Mouse (Mus musculus): ENCODE results near the gene Khdc4.
A peak's percentile ranks its signal among the peaks of the same experiment; 100 is the strongest.
"Not testable (repeated sequence)": the region's sequence is repeated elsewhere in the genome, so short reads cannot be mapped to it uniquely, and the experiment has no call there.

Gene Khdc4

DNA sequence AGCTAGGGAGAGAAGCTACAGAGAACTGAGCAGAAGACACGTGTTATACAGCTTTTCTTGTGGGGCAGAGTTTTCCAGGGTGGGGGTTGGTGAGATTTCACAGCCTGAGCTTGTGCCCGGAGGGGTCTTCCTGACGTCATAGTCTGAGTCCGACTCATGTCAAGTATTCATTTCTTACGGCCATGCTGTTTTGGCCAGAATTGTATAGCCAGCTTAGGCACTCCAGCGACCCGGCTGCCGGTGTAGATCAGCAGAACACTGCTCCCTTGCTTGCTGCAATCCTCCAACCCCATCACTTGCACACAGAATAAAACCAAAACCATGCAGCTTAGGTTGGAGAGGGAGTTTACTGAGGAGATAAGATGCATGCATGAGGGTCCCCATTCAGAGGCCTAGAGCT, 30.0 kb upstream of the Khdc4 start:
- DNase-seq (ENCODE audit: low read depth, low spot score): no peak

DNA sequence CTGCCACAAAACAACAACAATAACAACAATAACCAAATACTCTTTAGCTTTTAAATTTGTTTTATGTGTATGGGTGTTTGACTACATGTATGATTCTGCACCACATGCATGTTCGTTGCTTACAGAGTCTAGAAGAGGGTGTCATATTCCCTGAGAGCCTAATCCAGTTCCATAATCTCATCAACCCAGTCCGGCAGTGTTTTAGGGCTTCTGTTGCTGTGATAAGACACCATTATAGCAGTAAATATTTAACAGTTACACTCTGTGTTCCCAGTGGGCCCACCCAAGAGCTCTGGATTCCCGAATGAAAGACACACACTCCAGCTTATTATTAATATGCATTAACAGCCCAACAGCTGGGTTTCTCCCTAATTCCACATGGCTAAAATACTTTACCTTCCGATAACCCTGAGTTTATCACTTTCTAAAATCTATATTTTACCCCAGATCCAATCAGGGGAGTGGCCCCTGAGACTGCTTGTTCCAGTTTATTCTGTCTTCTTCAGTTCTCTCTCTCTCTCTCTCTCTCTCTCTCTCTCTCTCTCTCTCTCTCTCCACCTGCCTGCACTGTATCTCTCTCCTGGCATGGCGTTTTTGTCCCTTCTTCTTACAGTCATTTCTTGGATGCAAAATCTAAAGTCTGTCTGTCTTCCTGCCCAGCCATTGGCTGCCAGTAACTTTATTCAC, 27.0 kb upstream of the Khdc4 start:
- DNase-seq (ENCODE audit: low read depth, low spot score): no peak

DNA sequence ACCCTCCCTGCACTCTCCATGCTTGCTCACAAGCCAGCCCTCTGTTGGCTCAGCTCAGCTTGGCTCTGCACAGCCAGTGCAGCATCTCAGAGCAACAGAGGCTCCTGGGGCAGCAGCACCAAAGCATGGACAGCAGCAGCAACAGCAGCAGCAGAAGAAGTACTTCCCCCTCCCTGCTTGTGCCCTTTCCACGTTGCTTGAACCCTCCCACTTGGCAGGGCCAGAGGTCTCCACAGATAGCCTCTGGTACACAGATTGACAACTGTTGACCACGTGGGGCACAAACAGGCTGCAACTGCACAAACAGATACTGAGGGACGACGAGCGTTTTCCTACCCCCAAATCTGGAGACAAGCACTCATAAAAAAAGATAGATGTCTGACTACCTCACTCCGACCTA, 25.8 kb upstream of the Khdc4 start:
- no peak for DNase-seq (ENCODE audit: low read depth, low spot score)

DNA sequence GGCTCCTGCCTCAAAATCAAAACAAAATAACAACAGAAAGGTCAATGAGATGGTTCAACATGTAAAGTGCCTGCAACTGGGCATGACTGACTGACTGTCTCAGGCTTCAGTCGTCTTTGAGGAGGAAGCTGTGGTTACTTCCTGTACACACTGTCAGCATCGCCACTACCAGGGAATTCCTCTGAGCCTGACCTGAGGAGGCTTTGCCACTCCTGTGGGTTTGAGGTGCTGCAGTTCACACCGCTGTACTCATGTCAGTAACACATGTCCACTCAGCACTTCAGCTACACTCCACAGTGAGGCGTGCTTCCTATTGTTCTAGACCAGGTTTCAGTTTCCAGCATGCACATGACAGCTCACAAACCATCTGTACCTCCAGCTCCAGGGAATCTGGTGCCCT, 21.5 kb upstream of the Khdc4 start:
- no peak for DNase-seq (ENCODE audit: low read depth, low spot score)

DNA sequence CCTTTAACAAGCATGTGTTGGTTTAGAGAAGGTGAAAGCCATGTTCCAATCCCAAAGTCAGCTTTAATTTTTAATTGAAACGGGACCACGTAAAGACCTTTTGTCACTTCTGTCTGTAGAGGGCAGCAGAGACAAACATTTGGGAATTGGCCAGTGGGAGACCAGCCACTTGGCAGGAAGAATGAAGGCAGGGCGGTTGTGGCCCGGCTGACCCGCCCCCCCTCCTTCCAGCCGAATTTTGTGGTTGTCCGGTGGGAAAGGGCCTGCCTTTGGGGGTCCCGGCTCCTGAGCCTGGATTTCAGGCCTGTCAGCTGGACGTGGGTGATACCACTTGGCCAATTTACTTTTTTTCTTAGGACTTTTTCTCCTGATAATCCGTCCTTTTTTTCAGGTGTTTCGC, 8.2 kb upstream of the Khdc4 start:
- DNase-seq (ENCODE audit: low read depth, low spot score): peak; percentile 88

DNA sequence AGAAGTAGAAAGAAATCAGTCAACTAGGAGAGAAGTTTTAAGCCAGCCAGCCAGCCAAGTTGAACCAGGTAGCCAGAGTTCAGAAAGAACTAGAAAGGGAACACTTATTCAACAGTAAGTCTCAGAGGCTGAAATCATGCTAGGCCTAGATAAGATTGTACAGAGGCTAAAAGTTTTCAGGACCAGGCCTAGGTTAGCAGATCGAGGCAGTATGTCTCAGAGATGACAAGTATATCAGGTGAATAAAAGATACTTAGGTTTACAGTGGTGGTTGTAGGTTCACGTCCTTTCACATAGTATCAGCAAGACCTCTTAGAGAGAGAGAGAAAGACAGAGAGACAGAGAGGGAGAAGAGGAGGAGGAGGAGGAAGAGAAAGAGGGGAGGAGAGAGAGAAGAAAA, 1.8 kb upstream of the Khdc4 start:
- DNase-seq (ENCODE audit: low read depth, low spot score): no peak

DNA sequence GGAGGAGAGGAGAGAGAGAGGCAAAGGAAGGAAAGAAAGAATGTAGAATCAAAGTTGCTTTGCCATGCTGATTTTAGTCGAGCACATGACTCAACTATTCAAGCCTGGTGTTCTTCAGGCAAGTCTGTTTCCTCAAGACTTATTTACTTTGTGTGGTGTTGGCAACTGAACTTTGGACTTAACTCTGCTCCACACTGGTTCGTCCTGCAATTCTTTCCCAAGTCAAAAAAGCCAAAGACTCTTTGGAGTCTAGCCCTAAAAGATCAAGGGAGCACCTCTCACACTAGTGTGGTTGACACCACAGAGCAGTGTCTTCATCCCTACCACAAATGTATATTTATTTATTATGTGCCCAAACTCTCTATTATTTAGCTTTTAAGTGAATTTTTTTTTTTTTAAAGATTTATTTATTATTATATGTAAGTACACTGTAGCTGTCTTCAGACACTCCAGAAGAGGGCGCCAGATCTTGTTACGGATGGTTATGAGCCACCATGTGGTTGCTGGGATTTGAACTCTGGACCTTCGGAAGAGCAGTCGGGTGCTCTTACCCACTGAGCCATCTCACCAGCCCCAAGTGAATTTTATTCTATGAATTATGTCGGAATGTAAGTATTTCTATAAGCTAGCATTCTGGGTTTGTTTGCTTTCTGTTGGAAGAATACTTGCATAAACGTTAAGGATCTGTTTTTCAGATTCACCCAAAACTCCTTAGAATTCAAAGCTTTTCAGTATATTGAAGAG, 1.2 kb upstream of the Khdc4 start:
- DNase-seq (ENCODE audit: low read depth, low spot score): no peak

DNA sequence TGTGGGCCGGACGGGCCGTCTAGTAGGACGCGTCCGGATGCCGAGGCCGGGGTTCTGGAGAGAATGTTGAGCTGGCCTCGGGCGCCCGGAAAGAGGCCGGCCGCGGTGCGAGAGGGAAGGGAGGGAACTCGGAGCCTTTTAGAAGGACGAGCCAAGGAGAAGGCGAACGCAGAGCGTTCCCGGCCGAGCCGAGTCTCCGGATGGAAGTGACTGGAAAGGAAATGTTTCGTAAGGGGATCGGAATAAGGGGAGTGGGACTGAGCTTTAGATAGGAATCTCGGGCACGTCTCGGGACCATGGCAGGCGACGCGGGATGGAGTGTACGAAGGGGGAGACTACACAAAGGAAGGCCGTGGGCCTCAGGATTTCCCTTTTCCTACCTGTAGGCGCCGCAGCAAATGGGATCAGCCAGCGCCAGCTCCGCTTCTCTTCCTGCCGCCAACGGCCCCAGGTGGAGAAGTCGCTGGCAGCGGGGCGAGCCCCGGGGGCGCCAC, 402 bp downstream of the Khdc4 start:
- DNase-seq (ENCODE audit: low read depth, low spot score): peak; percentile 82

DNA sequence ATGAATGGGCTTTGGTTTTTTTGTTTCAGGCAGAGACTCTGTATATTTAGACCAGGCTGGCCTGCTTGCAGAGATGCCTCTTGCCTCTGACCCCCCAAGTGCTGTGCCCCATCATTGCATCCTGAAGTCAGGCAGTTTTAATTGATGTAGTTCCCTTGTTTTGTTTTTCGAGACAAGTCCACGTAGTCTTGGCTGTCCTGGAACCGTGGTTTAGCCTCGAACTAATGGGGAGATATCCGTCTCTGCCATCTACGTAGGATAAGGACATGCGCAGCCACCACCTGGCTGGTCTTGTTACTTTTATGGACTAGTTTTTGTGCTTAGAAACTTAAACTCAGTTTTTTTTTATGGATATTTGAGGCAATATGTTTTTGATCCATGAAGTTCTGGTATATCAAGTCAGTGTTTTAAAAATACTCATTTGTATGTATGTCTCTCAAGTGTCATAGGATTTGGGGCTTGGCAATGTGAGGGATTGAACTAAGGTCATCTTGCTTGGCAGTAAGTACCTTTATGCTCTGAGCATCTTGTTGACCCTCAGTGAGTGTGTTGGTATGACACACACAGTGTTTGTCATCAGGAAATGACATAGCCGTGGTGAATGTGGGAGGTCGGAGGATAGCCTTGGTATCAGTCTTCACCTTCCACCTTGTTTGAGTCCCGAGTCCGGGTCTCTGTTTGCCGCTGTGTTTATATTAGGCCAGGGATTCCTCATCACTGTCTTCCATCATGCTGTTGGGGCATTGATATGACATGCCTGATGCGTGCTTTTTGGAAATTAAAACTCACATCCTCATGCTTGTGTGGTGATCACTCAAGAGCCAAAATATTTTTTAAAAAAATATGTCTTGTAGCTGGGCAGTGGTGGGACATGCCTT, 1.4 kb downstream of the Khdc4 start:
- no peak for DNase-seq (ENCODE audit: low read depth, low spot score)

DNA sequence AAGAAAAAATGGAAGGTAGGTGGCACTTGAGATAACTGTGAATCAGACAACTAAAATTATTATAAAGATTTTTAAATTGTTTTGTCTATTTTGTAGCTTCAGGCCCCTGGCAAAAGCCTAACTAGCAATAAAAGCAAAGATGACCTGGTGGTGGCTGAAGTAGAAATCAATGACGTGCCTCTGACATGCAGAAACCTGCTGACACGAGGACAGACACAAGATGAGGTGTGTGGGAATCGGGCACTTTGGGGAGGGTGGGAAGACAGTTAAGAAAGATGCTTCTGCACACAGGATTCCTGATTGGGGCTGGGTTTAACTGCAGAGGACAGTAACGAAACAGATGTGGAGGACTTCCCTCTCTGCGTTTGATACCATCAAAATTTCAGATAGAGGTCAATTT, 3.5 kb downstream of the Khdc4 start:
- no peak for DNase-seq (ENCODE audit: low read depth, low spot score)

DNA sequence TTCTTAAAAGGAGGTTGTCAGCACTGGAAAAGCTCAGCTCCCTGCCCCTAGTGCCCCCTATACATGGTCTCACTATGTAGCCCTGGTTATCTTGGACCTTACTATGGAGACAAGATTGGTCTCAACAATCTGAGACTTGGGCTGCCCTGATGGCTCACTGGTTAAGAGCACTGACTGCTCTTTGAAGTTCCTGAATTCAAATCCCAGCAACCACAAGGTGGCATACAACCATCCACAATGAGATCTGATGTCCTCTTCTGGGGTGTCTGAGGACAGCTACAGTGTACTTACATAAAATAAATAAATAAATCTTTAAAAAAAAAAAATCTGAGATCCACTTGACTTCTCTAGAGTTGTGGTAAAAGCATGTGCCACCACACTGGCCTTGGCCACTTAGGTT, 9.9 kb downstream of the Khdc4 start:
- DNase-seq (ENCODE audit: low read depth, low spot score): no peak

DNA sequence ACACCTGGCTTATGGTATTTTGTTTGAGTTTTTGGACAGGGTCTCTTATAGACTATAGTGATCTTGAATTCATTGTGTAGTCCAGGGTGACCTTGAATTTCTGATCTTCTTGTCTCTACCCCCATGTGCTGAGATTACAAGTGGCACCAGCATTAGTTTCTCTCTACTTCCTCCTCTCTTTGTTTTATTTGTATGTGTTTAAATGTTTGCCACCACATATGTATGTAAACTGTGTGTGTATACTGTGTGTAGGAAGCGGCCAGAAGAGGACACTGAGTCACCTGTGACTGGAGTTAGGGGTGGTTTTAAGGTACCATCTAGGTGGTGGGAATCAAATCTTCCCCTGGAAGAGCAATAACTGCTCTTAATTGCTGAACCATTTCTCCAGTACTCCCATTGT, 12.4 kb downstream of the Khdc4 start:
- no peak for DNase-seq (ENCODE audit: low read depth, low spot score)

DNA sequence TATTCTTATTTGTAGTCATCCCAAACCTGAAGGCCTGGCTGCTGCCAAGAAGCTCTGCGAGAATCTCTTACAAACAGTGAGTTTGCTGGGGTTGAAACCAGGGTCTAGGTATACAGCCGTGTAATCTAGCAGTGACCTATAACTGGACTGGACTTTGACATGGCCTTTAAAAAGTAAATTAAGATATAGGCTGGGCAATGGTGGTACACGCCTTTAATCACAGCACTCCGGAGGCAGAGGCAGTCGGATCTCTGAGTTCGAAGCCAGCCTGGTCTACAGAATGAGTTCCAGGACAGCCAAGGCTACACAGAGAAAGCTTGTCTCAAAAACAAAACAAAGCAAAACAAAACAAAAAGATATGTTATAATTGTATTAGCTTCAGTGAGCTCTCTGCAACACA, 13.2 kb downstream of the Khdc4 start:
- DNase-seq (ENCODE audit: low read depth, low spot score): no peak

DNA sequence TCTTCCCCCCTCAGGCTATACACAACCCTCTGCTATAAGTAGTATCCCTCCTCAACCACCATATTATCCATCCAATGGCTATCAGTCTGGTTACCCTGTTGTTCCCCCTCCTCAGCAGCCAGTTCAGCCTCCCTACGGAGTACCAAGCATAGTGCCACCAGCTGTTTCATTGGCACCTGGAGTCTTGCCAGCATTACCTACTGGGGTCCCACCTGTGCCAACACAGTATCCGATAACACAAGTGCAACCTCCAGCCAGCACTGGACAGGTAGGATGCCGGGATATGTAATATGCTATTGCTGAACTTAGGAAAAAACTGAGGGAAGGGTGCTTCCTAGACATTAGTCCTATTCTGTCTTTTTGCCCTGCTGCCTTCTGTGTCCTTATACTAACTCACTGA, 14.6 kb downstream of the Khdc4 start:
- no peak for DNase-seq (ENCODE audit: low read depth, low spot score)

DNA sequence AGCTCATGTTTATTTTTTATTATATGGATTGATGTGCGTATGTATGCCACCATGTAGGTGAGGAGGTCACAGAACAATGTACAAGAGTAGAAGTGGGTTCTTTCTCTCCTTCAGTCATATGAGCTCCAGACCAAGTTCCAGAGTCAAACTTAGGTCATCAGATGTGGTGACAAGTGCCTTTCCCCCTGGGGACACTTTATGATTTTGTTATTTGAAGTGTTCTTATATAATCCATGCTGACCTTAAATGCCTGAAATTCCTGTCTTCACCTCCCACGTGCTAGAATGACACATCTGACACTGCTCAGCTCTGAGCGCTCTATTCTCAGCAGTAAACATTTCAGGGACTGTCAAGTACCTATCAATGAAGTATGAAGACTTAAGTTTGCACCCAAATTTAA, 15.6 kb downstream of the Khdc4 start:
- DNase-seq (ENCODE audit: low read depth, low spot score): no peak

DNA sequence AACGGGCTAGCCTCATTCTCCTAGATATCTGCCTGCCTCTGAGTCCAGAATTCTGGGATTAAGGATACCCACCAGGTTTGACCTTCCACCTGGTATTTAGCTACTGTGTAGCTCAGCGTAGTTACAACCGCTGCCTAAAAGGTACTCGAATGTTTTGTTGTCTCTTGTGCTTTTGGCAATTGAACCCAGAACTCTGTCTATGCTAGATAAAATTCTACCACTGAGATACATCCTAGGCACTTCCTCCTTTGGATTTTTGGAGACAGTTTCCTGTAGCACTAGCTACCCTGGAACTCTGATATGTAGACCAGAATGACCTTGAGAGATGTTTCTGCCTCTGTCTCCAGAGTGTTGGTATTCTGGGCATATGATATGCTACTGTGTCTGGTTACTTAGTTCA, 28.1 kb downstream of the Khdc4 start:
- no peak for DNase-seq (ENCODE audit: low read depth, low spot score)

DNA sequence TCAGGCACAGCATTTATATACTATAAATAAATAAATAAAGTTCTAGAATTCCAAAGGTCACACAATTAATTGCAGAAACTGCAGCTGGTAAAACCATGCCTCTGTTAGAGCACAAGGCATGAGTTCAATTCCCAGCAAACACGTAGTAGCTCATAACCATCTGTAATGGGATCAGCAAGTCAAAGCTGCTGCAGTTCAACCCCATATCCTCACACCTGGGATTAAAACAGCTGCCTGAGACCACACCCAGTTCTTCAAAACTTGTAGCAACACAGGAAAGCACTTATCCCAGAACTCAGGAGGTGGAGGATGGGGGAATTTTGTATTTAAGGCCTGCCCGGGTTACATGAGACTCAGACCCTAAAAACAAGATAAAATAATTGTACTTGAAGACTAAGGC, 29.1 kb downstream of the Khdc4 start:
- DNase-seq (ENCODE audit: low read depth, low spot score): no peak

DNA sequence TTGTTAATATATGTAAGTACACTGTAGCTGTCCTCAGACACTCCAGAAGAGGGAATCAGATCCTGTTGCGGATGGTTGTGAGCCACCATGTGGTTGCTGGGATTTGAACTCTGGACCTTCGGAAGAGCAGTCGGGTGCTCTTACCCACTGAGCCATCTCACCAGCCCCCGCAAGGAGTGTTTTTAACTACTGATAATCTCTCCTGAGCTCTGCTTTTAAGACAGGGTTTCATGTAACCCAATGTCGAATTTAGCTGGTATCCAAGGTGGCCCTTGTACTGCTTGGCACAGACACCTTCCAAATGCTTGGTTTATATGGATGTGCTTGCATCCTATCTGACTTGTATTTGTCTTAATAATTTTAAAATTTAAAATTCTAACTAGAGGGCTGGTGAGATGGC, 30.1 kb downstream of the Khdc4 start:
- not testable (repeated sequence) for DNase-seq (ENCODE audit: low read depth, low spot score)

DNA sequence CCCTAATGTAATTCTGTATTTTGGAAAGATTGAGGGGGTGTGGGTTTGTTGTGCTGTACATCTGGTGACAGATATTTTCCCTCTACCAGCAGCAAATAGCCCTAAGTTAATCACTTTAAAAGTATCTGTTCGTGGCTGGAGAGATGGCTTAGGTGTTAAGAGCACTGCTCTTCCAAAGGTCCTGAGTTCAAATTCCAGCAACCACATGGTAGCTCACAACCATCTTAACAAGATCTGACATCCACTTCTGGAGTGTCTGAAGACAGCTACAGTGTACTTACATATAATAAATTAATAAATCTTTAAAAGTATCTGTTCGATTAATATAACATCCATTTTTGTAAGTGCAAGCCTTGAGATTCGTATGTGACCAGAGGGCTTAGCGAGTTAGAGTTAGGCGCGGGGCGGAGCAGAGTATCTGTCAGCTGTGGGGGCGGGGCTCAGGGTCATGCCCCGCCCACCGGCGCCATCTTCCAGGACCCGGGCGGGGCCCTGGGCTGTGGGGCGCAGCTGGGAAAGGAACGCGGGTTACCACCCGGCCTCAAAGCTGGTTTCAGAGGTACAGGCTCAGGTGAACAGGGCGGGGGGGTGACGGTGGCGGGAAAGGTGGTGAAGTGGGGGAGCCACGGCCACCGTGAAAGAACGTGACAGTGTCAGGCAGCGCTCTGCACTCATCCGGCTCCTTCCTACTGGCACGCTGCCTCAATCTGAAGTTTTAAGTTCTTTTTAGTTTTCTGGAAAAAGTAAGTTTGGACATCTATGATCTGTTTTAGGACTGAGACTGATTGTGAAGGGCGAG, 31.0 kb downstream of the Khdc4 start, which contains the start of gene Rit1:
Gene Rit1, plus strand, starts transcription at position 440 of the 799 bp plus-strand sequence.
- DNase-seq (ENCODE audit: low read depth, low spot score): peak; percentile 92

DNA sequence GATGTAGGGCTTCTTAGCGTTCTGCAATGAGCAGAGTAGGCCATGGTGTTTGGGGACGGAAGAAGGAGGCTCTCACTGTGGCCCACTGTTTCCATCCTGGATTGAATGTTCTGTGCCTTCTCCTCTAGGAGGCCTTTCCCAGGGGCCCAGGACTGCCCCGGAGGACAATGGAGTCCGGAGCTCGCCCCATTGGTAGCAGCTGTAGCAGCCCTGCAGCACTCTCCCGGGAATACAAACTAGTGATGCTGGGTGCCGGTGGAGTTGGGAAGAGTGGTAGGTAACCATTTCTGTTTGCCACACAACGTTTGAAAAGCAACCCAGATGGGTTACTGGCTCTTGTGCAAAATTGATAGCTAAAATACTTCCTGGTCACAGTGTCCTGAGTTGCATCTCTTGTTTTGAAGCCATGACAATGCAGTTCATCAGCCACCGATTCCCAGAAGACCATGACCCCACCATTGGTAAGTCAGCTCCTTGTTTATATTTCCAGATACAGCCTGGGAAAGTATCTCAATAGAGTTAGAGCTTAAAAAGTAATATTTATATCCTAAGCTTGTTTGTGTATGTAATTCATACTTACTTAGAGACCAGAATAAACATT, 31.7 kb downstream of the Khdc4 start:
- DNase-seq (ENCODE audit: low read depth, low spot score): no peak

DNA sequence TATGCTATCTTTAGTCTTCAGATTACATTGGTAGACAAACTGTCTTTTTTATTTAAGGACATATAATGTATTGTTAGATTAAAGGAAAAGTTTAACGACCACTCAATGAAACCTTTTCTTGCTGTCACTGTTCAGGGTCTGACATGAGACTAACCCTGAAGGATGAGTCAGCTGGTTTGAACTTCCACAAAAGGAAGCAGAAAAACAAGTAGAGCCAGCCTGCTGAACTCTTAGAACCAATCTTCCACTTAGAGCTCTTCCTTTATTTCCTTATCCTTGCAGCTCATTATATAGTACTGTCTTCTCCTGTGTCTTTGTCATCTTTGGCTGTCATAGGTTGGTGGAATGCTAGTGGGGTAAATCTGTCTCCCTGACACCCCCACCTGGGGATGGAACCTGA, 32.2 kb downstream of the Khdc4 start:
- no peak for DNase-seq (ENCODE audit: low read depth, low spot score)

Data from ZHBTc4 (cell line).